Mouse (Mus musculus) right cerebral cortex, adult 18-20 months (tissue): ENCODE results near the gene Pin1.
A peak's percentile ranks its signal among the peaks of the same experiment; 100 is the strongest.

Experiments
- DNase-seq: peaks from one replicate; pipeline ENCODE4 v3.0.0; 2022; ENCODE audit warnings: mixed read lengths

Pin1 gene

DNA sequence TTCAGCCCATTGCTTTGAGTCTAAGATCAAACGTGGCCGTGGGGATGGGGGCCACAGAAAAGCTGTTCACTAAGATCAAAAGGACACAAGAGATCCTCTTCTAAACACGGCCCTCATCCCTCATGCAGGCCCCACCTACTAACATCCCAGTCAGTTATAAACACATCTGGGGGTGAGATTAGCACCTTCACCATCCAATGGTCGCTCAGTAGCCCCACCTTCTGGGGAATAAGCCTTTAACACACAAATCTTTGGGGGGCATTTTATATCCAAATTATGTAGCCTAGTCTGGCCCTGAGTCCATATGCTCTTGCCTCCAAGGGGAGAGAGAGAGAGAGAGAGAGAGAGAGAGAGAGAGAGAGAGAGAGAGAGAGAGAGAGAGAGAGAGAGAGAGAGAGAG is 54.1 kb downstream of the Pin1 start:
- no peak for DNase-seq

DNA sequence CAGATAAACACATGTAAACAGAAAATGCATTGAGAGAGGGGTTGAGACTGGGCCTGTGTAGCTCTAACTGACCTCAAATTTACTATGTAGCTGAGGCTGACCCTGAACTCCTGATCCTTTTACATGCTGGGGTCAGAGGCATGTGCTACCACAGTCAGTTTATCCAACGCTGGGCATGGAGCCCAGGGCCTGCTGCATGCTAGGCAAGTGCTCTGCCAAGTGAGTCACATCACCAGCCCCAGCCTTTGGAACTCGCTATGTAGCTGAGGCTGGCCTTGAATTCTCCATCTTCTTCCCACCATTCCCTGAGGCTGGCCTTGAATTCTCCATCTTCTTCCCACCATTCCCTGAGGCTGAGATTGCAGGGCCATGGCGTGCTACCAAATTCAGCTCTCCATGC is 58.6 kb downstream of the Pin1 start:
- DNase-seq = no peak

DNA sequence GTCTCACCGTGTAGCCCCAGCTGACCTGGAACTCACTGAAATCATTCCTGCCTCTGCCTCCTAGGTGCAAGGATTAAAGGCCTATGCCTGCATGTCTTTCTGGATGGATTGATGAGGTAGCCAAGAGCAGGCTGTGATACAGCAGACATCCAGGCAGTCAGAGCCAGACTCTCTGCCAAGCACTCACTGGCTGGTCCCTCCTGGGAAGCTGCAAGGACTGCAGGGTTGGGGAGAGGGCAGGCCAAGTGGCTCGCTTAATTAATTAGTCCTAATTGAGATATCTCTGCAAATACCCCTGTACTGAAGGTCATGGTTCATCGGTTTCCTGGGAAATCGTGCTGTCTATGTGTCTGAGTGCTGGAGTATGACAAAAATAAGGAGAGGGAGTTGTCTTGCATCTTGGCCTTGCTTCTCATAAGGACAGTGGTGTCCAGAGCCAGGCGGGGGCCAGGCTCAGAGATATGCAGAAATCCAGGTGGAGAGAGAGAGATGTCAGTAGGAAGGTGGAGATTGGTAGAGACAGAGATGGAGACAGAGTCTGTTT is 61.1 kb downstream of the Pin1 start:
- DNase-seq = no peak

DNA sequence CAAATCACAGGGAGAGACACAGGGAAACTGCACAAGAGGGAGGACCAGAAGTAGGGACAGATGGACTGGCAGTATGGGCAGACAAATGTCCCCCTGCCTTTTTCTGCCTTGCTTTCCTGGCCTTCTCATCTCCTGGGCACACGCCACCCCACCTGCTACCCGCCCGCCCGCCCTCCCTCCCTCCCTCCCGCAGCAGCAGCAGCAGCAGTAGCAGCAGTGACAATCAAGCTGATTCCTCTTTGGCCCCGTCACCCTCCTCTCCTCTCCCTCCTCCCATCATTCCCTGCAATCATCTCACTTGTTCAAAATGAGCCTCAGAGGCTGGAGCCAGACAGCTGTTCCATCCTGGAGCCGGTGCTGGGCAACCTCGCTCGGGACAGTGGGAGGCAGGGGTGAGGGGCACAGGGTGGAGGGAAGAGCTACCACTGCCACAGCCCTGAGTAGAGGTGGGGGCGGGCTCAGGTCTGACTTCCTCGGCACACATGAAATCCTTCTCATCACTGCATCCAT is 61.6 kb downstream of the Pin1 start:
- DNase-seq = peak; percentile 52

DNA sequence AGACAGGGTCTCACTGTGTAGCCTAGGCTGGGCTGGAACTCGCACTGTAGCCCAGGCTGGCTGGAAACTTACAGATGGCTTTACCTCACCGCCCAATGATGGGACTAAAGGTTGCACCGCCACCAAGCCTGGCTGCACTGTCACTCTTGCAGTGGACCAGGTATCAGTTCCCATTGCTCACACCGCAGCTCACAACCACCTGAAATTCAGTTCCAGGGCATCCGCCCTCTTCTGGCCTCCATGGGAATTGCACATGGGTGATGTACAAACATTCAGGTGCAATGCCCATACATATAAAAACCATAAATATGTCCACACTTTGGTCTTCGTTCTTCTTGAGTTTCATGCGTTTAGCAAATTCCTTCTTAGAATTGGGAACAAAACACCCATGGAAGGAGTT is 63.4 kb downstream of the Pin1 start:
- DNase-seq = no peak
